Comparison of ENCODE assay signal across 11 mouse cellular contexts in genomic region chr6:145861462-145862227, GRCm38 (mm10). TPM values are rescaled to one million over a fixed set of nuclear protein-coding genes. Genes with fewer than 3 reads are reported as not detected.
DNase-seq lines count a peak whose midpoint lies in the region; ATAC-seq lines count a peak whose summit lies in the region.
"Had no signal": no experiment of that assay in that cellular context is flagged by ENCODE, and none has a peak within 500 bp of the region (broad histone marks: within the 10 kb centered on the region; RNA-seq: fewer than 3 reads in every experiment).

No protein-coding gene starts in this region.

- no peaks in the 10 kb centered on the region for H3K9me3 ChIP-seq in heart, embryonic 11.5 days (replicated peaks; ENCODE audit: control insufficient read depth, low read length)
- no peaks in the 10 kb centered on the region for H3K9me3 ChIP-seq in forebrain, embryonic 16.5 days (ENCODE audit: control insufficient read depth, low read length)
- no peaks in the 10 kb centered on the region for H3K9me3 ChIP-seq in midbrain, embryonic 13.5 days
- H3K9me3 ChIP-seq: embryonic facial prominence, embryonic 12.5 days had no signal

- DNase-seq in heart, postnatal 10 days: no peak
- DNase-seq in brain, adult 2 months (ENCODE audit: low read depth, low spot score): peak; percentile 32
- DNase-seq in thymus, postnatal 0 days (ENCODE audit: low spot score): no peak
- DNase-seq in frontal cortex, adult 2 months (ENCODE audit: extremely low spot score in 1 of 2, low spot score in 1 of 2): no peak
- DNase-seq in thymus, postnatal 25 days: no peak
- DNase-seq: kidney, postnatal 36 days; retina, postnatal 1 day had no signal

- peaks cover 7% of the 10 kb centered on the region for H3K27me3 ChIP-seq in heart, embryonic 11.5 days (ENCODE audit: control insufficient read depth, insufficient read depth, low read length)
- peaks cover 32% of the 10 kb centered on the region for H3K27me3 ChIP-seq in forebrain, embryonic 16.5 days (replicated peaks; ENCODE audit: control insufficient read depth, insufficient read depth, low read length)
- H3K27me3 ChIP-seq in midbrain, embryonic 13.5 days: peaks cover 79% of the 10 kb centered on the region

- H3K4me3 ChIP-seq in heart, embryonic 11.5 days (ENCODE audit: low read depth, low read length): peak overlapping the region; percentile 63
- no peak overlapping the region for H3K4me3 ChIP-seq in forebrain, embryonic 16.5 days (replicated peaks; ENCODE audit: low read length)
- peak overlapping the region; percentile 64; the same call in 1 of the 2 replicates for H3K4me3 ChIP-seq in midbrain, embryonic 13.5 days (replicated peaks)

- H3K9ac ChIP-seq in heart, embryonic 11.5 days (ENCODE audit: low read depth, low read length): no peak overlapping the region
- no peak overlapping the region for H3K9ac ChIP-seq in forebrain, embryonic 16.5 days (replicated peaks; ENCODE audit: low read depth, low read length)
- H3K9ac ChIP-seq in midbrain, embryonic 13.5 days (replicated peaks): no peak overlapping the region

- intact Hi-C loops in heart, postnatal 10 days (cut with DNase I): loop anchor here (5.0 to 10.0 kb wide), 2 partner anchors 103 to 301 kb away; no protein-coding TSS in a partner anchor

- no peak overlapping the region for H3K27ac ChIP-seq in heart, embryonic 11.5 days (ENCODE audit: low read depth, low read length)
- no peak overlapping the region for H3K27ac ChIP-seq in forebrain, embryonic 16.5 days (ENCODE audit: low read length)
- no peak overlapping the region for H3K27ac ChIP-seq in midbrain, embryonic 13.5 days
- H3K27ac ChIP-seq: embryonic facial prominence, embryonic 12.5 days had no signal

- no peaks in the 10 kb centered on the region for H3K36me3 ChIP-seq in heart, embryonic 11.5 days (ENCODE audit: control insufficient read depth, insufficient read depth, low read length)
- H3K36me3 ChIP-seq in forebrain, embryonic 16.5 days (ENCODE audit: control insufficient read depth, insufficient read depth): no peaks in the 10 kb centered on the region
- H3K36me3 ChIP-seq in midbrain, embryonic 13.5 days: no peaks in the 10 kb centered on the region
- H3K36me3 ChIP-seq: embryonic facial prominence, embryonic 12.5 days had no signal

- H3K4me2 ChIP-seq in heart, embryonic 11.5 days: peak overlapping the region; percentile 99
- H3K4me2 ChIP-seq in forebrain, embryonic 16.5 days (ENCODE audit: low read length): peak overlapping the region; percentile 77; the same call in 1 of the 2 replicates
- H3K4me2 ChIP-seq in midbrain, embryonic 13.5 days (replicated peaks): peak overlapping the region; percentile 99

- ATAC-seq in heart, embryonic 11.5 days (replicated peaks; ENCODE audit: insufficient number of reproducible peaks, low FRiP score, low TSS enrichment): no peak
- ATAC-seq in forebrain, embryonic 16.5 days: no peak
- ATAC-seq in midbrain, embryonic 13.5 days: no peak

- WGBS in heart, embryonic 11.5 days (ENCODE audit: insufficient replicate concordance): 72% methylated on average over 9 of the region's 9 CpGs
- WGBS in forebrain, embryonic 16.5 days: 73% methylated on average over 9 of the region's 9 CpGs
- 67% methylated on average over 9 of the region's 9 CpGs for WGBS in midbrain, embryonic 13.5 days

- H3K4me1 ChIP-seq in heart, embryonic 11.5 days (ENCODE audit: control insufficient read depth, insufficient read depth, low read length): peaks cover 6% of the 10 kb centered on the region; the same call in 1 of the 2 replicates
- H3K4me1 ChIP-seq in forebrain, embryonic 16.5 days (replicated peaks; ENCODE audit: control insufficient read depth, insufficient read depth, low read length): peaks cover 30% of the 10 kb centered on the region
- peaks cover 42% of the 10 kb centered on the region for H3K4me1 ChIP-seq in midbrain, embryonic 13.5 days (replicated peaks)

RNA-seq across cellular contexts. Expression of gene Bhlhe41, which starts 3.7 kb away (rescaled TPM):
- 7.6 and 8.5 TPM in 2 replicates for polyA plus RNA-seq in heart, embryonic 11.5 days (2014; fragmentation: Nextera tagmentation; extraction: Ambion mirVana)
- total RNA-seq in heart, postnatal 10 days (2021): 10 to 100 TPM; 15.9 to 17.4 TPM
- polyA plus RNA-seq in forebrain, embryonic 16.5 days (2015; fragmentation: Nextera tagmentation; extraction: Ambion mirVana): 2.6 and 4.5 TPM in 2 replicates
- 3.9 TPM in 2 replicates for polyA plus RNA-seq in midbrain, embryonic 13.5 days (2015; fragmentation: Nextera tagmentation; extraction: Ambion mirVana)
- 8.5 and 9.4 TPM in 2 replicates for polyA plus RNA-seq in thymus, postnatal 0 days (2015; fragmentation: Nextera tagmentation; extraction: Ambion mirVana)
- polyA plus RNA-seq in frontal cortex, adult 2 months (2012; rRNA removed): 20.6 and 25.2 TPM in 2 replicates
